Mouse (Mus musculus) kidney, adult 8-10 months (tissue): Measurements from ENCODE around the gene Trabd.

Source experiments
- DNase-seq, 2 experiments: peaks; one replicate each; pipeline ENCODE4 v3.0.0; 2022

Trabd gene

DNA sequence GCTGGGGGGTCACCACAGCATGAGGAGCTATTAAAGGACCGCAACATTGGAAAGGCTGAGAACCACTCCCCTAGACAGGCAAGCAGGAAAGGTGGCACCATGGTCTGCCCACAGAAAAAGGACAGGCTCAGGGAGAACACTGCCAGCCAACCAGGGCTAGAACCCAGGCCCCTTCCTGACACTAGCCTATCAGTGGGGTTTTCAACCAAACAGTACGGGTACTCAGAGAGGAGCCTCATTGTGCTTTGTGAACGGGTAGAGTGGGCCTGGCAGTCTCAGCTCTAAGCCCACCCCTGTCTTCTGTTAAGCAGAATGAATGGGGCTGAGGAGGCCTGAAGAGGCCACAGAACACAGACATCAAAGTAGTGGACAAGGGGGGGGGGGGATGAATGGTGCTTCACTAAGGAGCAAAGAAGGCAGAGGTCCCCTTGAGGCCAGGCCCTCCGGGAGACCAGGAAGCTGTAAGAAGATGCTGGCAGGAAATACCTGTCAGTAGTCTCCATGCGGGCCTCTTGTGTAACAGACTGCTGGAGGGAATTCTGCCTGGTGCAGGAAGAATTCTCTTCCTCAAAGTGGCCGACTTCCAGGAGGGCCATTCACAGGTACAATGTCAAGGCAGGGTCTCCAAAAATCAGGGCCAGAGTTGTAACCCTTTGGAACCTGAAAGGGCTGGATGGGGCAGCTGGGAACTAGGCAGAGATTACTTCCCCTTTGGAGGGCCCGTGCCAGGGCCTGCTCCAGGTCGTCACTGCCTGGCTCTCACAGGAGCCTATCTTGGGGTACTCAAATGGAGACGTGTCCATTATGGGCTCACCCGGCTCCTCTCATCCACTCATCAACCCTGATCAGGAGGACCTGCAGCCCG is at the start of gene Trabd:
TSS of gene Trabd (plus strand) at position 512 of the 865 bp plus-strand sequence.
- peak in 1 of 2 experiments; percentile 27 for DNase-seq

DNA sequence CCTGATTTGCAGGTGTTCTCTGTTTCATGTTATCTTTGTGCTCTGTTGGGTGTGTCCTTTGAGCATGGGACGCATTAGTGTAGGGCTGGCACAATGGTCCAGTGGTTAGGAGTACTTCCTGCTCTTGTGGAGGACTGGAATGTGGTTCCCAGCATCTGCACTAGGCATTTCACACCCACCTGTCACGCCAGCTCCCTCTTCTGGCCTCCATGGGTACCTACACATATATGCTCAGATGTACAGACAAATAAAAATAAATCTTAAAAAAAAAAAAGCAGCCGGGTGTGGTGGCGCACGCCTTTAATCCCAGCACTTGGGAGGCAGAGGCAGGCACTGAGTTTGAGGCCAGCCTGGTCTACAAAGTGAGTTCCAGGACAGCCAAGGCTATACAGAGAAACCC is 30.5 kb upstream of the Trabd start:
- DNase-seq, result no peak

DNA sequence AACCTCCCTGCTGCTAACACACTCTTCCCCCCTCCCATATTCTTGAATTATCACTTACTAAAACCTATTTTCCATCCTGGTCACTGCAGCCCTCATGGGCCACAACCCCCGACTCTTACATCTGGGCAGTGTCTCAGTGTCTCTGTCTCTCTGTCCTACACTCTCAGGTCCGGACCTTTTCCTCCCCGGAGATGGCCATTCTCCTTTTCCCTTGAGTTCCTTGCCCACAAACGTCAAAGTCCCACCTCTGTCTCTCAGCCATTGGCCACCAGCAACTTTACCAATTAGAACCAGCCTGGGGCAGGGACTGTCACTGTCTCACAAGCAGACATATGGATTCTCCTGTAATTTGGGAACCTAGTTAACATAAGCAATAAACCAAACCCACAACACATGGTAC is 28.6 kb upstream of the Trabd start:
- DNase-seq, result no peak

DNA sequence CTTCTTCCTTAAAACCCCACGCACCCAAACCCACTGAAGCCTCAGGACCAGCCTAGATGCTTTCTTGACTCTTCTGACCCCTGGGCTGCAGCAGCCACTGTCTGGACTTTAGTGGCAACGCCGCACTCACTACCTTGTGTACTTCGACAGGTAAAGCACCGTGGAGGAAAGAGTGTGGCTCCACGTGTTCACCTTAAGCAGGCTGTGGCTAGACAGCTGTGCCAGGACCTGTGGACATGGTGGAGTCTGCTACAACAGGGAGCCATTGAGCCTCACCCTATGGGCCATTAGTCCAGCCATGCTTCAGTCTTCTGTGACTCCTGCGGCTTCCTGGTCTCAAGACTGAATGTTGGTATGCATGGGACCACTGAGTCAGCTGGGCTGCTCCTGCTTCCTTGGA is 20.3 kb upstream of the Trabd start:
- DNase-seq, result no peak

DNA sequence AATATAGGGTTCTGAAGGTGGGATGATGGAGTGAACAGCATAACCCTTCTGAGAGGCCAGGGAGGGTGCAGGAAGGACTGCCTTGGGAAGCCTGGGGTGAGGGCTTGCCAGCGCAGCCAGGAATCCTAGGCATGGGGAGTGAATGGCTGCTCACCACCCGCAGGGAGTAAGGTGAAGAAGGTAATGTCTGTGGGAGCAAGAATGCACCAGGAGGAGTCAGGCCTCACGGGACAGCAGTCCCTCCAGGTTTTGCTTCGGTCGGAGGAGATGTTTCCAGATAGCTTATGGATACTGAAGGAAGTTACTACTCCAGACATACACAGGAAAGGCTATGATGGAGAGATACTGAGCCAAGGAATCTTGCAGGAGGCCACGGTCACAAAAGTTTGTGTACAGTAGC is 16.2 kb upstream of the Trabd start:
- no peak for DNase-seq

DNA sequence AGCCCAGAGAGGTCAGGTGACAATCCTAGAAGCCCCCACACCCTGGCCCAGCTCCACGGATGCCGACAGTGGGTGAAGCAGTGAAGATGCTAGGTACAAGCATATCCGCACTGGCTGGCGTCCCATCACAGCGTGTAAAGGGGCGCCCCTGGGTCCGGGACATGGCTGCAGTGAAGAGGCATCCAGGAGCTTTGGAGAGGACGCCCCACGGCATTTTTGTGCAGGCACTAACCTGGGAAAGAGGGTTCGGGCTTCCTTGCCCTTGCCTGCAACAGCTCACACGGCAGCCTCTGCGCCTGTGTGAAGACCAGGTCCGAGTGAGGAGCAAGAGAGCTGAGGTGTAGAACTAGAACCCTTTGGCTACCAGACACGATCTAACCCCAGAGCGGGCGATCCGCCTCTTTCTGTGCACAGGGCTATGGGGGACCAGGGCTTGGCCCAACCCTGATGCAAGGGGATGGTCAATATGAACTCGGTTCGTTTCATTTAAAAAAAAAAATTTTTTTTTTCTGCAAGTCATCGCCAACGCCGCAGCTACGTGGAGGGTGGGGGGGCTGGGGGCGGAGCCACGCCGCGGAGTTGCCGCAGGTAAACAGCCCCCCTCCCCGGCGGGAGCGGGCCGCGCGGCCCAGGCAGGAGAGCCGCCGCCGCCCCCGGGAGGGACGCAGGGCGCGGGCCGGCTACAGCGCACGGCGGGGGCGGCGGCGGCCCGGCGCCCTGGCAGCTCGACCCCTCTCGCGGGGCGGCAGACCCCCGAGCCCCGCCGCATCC is 15.6 kb upstream of the Trabd start, which contains the start of gene Panx2:
TSS of gene Panx2 (plus strand) at position 574 of the 771 bp plus-strand sequence.
- DNase-seq, result no peak

DNA sequence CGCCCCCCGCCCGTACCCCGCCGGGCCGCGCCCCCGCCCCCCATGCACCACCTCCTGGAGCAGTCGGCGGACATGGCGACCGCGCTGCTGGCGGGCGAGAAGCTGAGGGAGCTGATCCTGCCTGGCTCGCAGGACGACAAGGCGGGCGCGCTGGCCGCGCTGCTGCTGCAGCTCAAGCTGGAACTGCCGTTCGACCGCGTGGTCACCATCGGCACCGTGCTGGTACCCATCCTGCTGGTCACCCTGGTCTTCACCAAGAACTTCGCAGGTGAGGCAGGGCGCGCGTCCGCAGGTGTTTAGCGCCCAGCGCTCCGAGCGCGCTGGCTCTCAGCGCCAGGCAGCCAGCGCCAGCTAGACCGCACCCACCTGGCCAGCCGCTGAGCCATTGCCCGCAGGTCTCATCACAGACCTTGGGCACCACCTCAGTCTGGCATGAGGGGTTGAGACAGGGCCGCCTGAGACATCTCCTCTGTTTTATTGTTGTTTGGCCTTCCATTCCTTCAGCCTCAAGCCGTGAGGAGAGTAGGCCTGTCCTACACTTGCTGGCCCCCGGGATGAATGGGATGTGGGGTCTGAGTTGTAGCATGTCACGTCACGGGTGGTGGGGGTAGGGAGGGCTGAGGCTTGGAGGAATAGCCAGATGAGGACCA is 14.8 kb upstream of the Trabd start:
- no peak for DNase-seq

DNA sequence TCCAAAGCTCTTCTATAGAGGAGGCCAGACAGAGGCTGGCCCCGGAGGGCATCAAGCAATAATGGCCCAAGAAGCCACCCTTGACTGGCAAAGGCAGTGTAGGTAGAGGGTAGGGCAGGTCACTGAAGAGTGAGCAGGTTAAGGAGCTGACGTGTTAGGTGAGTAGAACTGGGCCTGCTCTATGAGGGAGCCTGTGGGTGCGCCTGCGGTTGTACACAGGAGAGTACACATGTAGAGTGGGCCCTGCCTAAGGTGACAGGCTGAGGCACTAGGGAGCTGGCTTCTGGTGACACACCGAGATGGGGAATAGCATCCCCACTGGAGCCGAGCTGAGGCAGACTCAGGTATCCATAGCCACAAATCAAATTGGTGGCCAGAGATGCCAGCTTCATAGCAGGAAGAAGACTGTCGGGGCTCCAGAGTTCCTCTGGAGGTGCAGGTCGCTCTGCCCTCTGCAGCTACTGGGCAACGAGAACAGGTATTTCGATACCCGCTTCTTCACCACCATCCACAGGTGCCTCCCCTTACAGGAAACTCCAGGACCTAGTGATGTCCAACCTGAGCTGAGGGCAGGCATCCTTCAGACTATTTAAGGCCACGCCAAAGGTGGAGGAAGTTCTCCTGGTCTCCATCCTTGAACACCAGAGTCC is 14.0 kb upstream of the Trabd start:
- DNase-seq, result no peak

DNA sequence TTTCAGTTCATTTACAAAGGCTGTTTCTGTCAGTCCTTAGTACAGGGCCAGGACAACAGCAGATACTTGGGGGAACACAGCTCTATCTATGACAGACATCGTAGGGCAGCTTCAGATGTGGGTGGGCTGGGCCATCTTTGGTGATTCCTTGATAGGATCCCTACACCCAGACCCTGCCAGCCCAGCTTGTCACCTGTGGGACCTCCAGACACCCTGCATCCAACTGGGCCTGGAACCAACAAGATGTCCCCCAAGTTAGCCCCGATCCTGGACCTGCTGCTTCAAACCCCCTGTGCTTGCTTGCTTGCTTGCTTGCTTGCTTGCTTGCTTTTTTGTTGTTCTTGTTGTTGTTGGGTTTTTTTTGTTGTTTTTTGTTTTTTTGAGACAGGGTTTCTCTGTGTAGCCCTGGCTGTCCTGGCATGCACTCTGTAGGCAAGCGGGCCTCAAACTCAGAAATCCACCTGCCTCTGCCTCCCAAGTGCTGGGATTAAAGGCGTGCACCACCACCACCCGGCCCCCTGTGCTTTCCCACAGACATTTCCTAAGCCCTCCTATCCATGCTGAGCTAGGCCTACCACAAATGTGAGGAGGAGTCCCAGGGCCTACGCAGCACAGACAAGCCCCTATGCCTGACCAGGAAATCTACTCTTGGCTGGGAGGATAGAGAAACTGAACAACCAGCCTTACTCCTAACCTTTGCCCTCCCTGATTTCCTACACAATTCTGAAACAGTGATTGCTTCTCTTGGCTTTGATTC is 13.0 kb upstream of the Trabd start:
- DNase-seq, result no peak

DNA sequence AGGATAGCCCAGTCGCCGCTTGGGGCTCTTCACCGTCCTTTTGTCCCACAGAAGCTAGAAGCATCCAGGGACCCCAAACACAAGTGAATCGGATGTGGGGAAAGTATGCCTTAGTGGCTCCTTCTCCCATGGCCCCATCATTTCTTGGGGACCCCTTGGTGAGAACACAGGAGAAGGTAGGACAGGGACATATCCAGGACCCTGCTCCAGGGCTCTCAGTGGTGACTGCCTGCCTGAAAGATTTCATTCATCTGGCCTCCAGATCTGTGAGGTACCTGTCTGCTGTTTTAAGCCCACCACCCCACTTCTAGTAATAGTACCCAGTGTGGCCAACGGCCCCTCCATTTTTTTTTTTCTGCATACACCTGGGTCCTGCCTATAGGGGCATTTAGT is 12.4 kb upstream of the Trabd start:
- no peak for DNase-seq

DNA sequence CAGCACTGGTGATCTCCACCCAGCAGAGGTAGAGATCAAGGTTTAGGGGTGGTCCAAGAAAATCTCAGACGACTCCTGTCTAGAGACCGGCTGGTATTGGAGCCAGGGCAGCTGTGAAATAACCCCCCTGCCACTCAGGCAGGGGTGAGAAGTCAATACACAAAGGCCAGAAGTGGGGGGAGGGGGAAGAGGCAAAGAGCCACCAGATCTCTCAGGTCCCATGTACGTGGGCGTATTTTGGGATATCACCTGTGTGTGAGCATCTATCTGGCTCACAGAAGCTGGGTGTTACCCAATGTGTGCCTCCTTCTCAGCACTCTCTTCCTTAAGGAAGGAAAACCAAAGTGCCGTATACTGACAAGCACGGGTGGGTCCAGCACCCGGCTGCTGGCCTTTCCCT is 11.9 kb upstream of the Trabd start:
- no peak for DNase-seq

DNA sequence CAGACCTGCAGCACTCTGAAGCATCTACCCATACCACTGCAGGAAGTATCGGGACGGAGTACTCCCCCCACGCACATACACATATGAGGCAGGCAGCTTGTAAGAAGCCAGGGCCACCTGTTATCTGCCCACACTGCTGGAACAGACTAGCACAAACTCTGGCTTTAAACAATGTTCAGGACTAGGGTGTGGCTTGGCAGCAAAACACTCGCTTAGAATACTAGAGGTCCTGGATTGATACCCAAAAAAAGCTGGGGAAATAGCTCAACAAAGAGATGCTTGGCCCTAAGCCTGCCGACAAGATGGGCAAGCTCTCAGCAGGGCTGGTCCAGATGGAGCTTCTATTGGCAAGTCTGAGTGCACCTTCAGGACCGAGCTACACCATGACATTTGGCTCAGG is 11.4 kb upstream of the Trabd start:
- DNase-seq, result no peak

DNA sequence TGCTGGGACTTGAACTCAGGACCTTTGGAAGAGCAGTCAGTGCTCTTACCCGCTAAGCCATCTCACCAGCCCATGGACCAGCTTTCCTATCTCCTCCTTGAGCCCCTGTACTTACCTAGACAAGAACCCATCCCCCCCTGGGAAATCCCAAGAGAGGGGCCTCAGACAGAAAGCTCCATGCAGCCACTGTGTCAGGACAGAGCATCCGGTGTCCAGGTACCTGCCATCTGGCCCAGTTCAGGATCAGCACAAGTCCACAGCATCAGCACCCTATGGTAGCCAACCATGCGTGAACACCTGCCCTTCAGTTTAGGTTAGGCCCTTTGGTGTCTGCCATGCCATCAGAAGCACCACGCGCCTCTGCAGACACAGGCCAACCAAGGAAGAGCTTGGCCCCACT is 10.0 kb upstream of the Trabd start:
- no peak for DNase-seq

DNA sequence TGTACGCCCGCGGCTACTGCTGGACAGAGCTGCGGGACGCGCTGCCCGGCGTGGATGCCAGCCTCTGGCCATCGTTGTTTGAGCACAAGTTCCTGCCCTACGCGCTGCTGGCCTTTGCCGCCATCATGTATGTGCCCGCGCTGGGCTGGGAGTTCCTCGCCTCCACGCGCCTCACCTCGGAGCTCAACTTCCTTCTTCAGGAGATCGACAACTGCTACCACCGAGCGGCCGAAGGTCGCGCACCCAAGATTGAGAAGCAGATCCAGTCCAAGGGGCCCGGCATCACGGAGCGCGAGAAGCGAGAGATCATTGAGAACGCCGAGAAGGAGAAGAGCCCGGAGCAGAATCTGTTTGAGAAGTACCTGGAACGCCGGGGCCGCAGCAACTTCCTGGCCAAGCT is 7.3 kb upstream of the Trabd start:
- no peak for DNase-seq

DNA sequence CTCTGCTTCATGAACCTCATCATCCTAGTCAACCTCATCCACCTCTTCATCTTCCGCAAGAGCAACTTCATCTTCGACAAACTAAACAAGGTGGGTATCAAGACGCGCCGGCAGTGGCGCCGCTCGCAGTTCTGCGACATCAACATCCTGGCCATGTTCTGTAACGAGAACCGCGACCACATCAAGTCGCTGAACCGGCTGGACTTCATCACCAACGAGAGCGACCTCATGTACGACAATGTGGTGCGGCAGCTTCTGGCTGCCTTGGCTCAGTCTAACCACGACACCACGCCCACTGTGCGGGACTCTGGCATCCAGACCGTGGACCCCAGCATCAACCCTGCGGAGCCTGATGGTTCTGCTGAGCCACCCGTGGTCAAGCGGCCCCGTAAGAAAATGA is 6.7 kb upstream of the Trabd start:
- no peak for DNase-seq

DNA sequence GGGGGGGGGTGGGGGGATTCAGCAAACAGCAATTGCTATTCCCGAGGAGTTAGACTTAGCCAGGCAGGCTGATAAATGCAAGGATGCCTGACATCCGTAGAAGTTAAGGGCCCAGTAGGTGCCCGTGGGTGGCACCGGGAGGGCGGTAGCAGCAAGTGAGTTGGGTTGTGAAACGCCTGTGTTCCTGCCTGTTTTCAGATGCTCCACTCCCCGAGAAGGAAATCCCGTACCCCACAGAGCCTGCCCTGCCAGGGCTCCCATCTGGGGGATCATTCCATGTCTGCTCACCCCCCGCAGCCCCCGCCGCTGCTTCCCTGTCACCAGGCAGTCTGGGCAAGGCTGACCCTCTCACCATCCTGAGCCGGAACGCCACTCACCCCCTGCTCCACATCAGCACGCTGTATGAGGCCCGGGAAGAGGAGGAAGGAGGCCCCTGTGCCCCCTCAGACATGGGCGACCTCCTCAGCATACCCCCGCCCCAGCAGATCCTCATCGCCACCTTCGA is 5.5 kb upstream of the Trabd start:
- no peak for DNase-seq

DNA sequence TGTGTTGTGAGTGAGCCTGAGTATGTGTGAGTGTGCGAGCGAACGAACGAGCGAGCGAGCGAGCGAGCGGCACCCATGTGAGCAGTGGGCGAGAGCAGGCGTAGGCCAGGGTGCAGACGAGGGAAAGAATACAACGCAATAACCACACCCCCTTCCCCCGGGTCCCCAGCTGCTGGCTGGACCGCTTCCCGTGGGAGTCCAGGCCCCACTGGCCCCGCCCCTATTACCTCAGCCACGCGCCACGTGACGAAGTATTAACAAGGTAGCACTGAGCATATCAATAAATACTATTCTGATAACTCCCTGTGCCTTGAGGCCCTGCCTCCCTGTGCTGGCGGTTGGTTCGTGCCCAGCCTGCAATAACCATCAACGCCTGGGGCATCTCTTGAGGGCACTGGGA is 4.3 kb upstream of the Trabd start:
- DNase-seq, result no peak

DNA sequence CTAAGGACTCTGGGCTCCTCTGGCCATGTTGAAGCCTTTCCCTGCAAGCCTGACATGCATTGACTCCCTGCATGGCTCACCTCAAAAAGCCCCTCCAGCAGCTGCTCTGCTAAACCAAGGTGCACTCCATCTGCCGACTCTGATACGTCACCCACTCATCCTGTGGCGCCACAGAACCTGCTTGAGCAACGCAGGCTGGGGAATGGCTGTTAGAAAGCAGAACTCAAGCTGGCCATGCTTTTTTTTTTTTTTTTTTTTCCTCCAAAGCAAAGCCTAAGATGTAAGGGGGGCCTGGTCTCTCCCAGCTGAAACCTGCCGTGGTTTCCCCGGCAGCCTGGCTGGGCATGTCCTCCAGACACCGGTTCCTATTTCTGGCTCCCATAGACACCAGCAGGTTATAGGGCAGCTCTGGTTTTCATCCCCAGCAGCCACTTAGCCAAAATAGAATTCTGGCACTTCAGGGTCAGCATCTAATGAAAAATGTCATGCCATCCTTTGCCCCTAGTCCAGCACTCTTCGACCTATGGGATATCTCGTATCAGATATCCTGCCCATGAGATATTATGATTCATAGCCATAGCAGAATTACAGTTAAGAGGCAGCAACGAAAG is 826 bp upstream of the Trabd start:
- no peak for DNase-seq

DNA sequence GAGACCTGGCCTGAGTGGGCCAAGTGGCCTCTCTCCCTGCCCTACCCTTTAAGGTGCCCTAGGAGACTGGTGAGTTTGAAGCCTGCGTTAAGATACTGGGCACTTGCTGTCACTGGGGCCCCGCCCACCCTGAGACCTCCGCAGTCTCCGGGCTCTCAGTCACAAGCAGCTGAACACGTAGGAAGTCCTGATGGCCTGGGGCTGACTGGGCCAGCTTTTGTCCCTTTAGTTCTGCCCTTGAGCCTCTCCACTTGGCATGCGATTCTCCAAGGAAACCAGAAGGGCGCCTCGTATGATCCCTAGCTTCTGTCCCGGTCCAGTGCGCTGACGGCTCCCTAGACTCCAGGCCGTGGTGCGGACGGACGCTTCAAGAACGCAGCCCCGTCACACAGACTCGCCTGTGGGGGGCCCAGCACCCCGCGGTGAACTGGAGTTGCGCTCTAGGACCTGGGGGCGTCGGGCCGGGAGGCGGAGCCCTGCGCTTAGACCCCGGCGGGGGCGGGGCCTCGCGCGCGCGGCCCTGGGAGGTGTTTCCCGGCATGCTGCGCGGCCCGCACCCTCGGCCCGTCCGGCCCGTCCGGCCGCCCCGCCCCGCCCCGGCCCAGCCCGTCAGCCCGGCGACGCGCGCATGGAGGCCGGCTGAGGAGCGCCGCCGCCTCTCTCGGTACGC is 689 bp downstream of the Trabd start:
- peak; percentile 85 to 86 for DNase-seq

DNA sequence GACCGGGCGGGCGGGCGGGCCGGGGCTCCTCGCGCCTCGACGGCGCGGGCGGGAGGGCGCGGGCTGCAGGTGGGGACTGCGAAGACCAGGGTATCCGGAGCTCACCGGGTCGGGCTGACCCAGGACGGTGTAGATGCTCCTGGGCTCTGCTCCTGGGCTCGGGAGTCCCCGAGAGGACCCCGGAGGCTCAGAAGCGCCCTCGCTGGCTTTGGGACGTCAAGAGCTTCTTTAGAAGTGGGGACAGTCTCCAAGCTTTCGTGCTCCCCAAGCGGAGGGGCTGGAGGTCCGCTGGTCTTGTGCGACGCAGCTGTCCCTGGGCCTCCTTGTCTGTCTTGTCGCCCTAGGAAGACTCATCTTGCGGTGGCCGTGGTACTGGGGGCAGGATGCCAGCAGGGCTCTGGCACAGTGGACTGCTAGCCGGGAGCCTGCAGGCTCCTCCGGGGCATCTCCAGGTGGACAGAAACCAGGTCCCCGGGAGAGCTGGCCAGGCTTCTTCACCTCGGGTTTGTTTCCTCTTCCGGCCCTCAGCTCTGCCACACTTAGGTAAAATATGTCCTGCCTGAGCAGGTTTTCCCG is 1.3 kb downstream of the Trabd start:
- peak in 1 of 2 experiments; percentile 53 for DNase-seq
